Mouse (Mus musculus) erythroblast, embryonic 14.5 days (primary cell): Measurements from ENCODE around the gene Acot6.

Experiments used
- GATA1 ChIP-seq: IDR thresholded peaks from 2 replicates; pipeline ENCODE4 v1.6.1; 2012; ENCODE audit warnings: low read length, inconsistent platforms, mixed read lengths
- TAL1 ChIP-seq: IDR thresholded peaks from 3 replicates; pipeline ENCODE4 v1.6.1; 2012; ENCODE audit warnings: low read length, inconsistent platforms, mixed read lengths

- TF ChIP-seq GATA1 (no peak), TAL1 (no peak)
Observed at GRCm38 (mm10) chr12:84068986-84069385, 31.5 kb upstream of the Acot6 start, which contains the start of gene Acot5.
